Mouse (Mus musculus) mouse embryonic stem cell (cell line): ENCODE measurements at regions not wholly inside any gene's neighbourhood (a gene's known extent, or its start where the extent isn't known, plus 50 kb on each side); places are given as distances from the start of the nearest gene placed in this dataset.

ENCODE experiments used
- in situ Hi-C, 2 experiments: fragments of 300-500 bp; cut with MboI; formaldehyde crosslinking; loops; 1 replicate in 1 of 2; 3 replicates in 1 of 2; pipeline ENCODE4 v1.14.3; 2019 to 2020; ENCODE audit warnings: low sequenced_read_pairs in 2 of 2, low pct_unique_long_range_greater_than_20kb in 1 of 2, mixed read lengths in 1 of 2; ENCODE audit not compliant: unreplicated experiment in 1 of 2

GRCm38 (mm10) chr8:36304809-36305208 lies 539.2 kb downstream of the Gm19410 start:
- in situ Hi-C loops: no loop called here

- in situ Hi-C loops: no loop called here
These were observed 540.7 kb downstream of the Gm19410 start for GRCm38 (mm10) chr8:36306336-36306735.

- in situ Hi-C loops: no loop called here
These were observed 541.9 kb downstream of the Gm19410 start for GRCm38 (mm10) chr8:36307496-36307895.

- in situ Hi-C loops: no loop called here
These were observed 542.5 kb downstream of the Gm19410 start for GRCm38 (mm10) chr8:36308056-36308455.

GRCm38 (mm10) chr8:36309326-36309725 lies 543.7 kb downstream of the Gm19410 start:
- in situ Hi-C loops: no loop called here

GRCm38 (mm10) chr8:36309952-36310351 lies 544.4 kb downstream of the Gm19410 start:
- in situ Hi-C loops: no loop called here

GRCm38 (mm10) chr8:36311734-36312133 lies 546.1 kb downstream of the Gm19410 start:
- in situ Hi-C loops: no loop called here

GRCm38 (mm10) chr8:36312963-36313362 lies 547.4 kb downstream of the Gm19410 start:
- in situ Hi-C loops: no loop called here

GRCm38 (mm10) chr8:36318396-36318795 lies 552.8 kb downstream of the Gm19410 start:
- in situ Hi-C loops: no loop called here

GRCm38 (mm10) chr8:36318884-36319283 lies 553.3 kb downstream of the Gm19410 start:
- in situ Hi-C loops: no loop called here

- in situ Hi-C loops: no loop called here
These were observed 553.8 kb downstream of the Gm19410 start for GRCm38 (mm10) chr8:36319314-36319959.

- in situ Hi-C loops: no loop called here
These were observed 556.5 kb downstream of the Gm19410 start for GRCm38 (mm10) chr8:36322125-36322524.

- in situ Hi-C loops: no loop called here
These were observed 557.0 kb downstream of the Gm19410 start for GRCm38 (mm10) chr8:36322578-36322977.

GRCm38 (mm10) chr8:36338628-36339027 lies 573.0 kb downstream of the Gm19410 start:
- in situ Hi-C loops: loop anchor here in 1 of 2 experiments (25.0 kb wide), 2 partner anchors 476 to 601 kb away; no protein-coding TSS in a partner anchor

GRCm38 (mm10) chr8:36339449-36339848 lies 573.9 kb downstream of the Gm19410 start:
- in situ Hi-C loops: loop anchor here in 1 of 2 experiments (25.0 kb wide), 2 partner anchors 477 to 602 kb away; no protein-coding TSS in a partner anchor

GRCm38 (mm10) chr8:36340454-36340853 lies 574.9 kb downstream of the Gm19410 start:
- in situ Hi-C loops: loop anchor here (10.0 to 25.0 kb wide), 3 partner anchors 476 to 603 kb away; no protein-coding TSS in a partner anchor

GRCm38 (mm10) chr8:36341965-36342364 lies 576.4 kb downstream of the Gm19410 start:
- in situ Hi-C loops: loop anchor here (10.0 to 25.0 kb wide), 3 partner anchors 477 to 605 kb away; no protein-coding TSS in a partner anchor

GRCm38 (mm10) chr8:36342650-36343049 lies 577.1 kb downstream of the Gm19410 start:
- in situ Hi-C loops: loop anchor here (10.0 to 25.0 kb wide), 3 partner anchors 478 to 605 kb away; no protein-coding TSS in a partner anchor

- in situ Hi-C loops: loop anchor here (5.0 to 25.0 kb wide), 4 partner anchors 145 to 610 kb away; no protein-coding TSS in a partner anchor
These were observed 581.2 kb downstream of the Gm19410 start for GRCm38 (mm10) chr8:36346682-36347324.
